Mouse (Mus musculus): Measurements from ENCODE around the gene Pan3.

Gene Pan3

GRCm38 (mm10) chr5:147429535-147430305, at the start of gene Pan3:
Gene Pan3 (plus strand): TSS chr5:147430161.
- in situ Hi-C loops (cut with MboI, MseI) = no loop called here

- in situ Hi-C loops (cut with MboI, MseI) = no loop called here
These were observed 48.6 kb upstream of the Pan3 start for GRCm38 (mm10) chr5:147381396-147381795.

- in situ Hi-C loops (cut with MboI, MseI) = no loop called here
These were observed 43.1 kb upstream of the Pan3 start for GRCm38 (mm10) chr5:147386865-147387264.

GRCm38 (mm10) chr5:147388376-147389008, 41.5 kb upstream of the Pan3 start:
- in situ Hi-C loops (cut with MboI, MseI) = no loop called here

GRCm38 (mm10) chr5:147389052-147389451, 40.9 kb upstream of the Pan3 start:
- in situ Hi-C loops (cut with MboI, MseI) = no loop called here

- in situ Hi-C loops (cut with MboI, MseI) = no loop called here
These were observed 39.2 kb upstream of the Pan3 start for GRCm38 (mm10) chr5:147390772-147391171.

- in situ Hi-C loops (cut with MboI, MseI) = no loop called here
These were observed 37.2 kb upstream of the Pan3 start for GRCm38 (mm10) chr5:147392667-147393213.

- in situ Hi-C loops (cut with MboI, MseI) = no loop called here
These were observed 34.9 kb upstream of the Pan3 start for GRCm38 (mm10) chr5:147395050-147395449.

- in situ Hi-C loops (cut with MboI, MseI) = no loop called here
These were observed 30.0 kb upstream of the Pan3 start, which contains the start of gene Flt3 for GRCm38 (mm10) chr5:147399843-147400504. Gene Flt3 (minus strand): TSS chr5:147400489.

GRCm38 (mm10) chr5:147400505-147400979, 29.4 kb upstream of the Pan3 start:
- in situ Hi-C loops (cut with MboI, MseI) = no loop called here

- in situ Hi-C loops (cut with MboI, MseI) = no loop called here
These were observed 28.9 kb upstream of the Pan3 start for GRCm38 (mm10) chr5:147401024-147401423.

GRCm38 (mm10) chr5:147402505-147402904, 27.5 kb upstream of the Pan3 start:
- in situ Hi-C loops (cut with MboI, MseI) = no loop called here

GRCm38 (mm10) chr5:147406135-147406534, 23.8 kb upstream of the Pan3 start:
- in situ Hi-C loops (cut with MboI, MseI) = no loop called here

- in situ Hi-C loops (cut with MboI, MseI) = no loop called here
These were observed 21.2 kb upstream of the Pan3 start for GRCm38 (mm10) chr5:147408731-147409130.

- in situ Hi-C loops (cut with MboI, MseI) = loop anchor here (5.0 kb wide), 1 partner anchor 68 kb away; no protein-coding TSS in a partner anchor
These were observed 19.4 kb upstream of the Pan3 start for GRCm38 (mm10) chr5:147410585-147410984.

GRCm38 (mm10) chr5:147417986-147418385, 12.0 kb upstream of the Pan3 start:
- in situ Hi-C loops (cut with MboI, MseI) = no loop called here

- in situ Hi-C loops (cut with MboI, MseI) = no loop called here
These were observed 11.4 kb upstream of the Pan3 start for GRCm38 (mm10) chr5:147418394-147419121.

GRCm38 (mm10) chr5:147423612-147424011, 6.3 kb upstream of the Pan3 start:
- in situ Hi-C loops (cut with MboI, MseI) = no loop called here

GRCm38 (mm10) chr5:147426048-147426805, 3.7 kb upstream of the Pan3 start:
- in situ Hi-C loops (cut with MboI, MseI) = no loop called here

GRCm38 (mm10) chr5:147430361-147430935, 487 bp downstream of the Pan3 start:
- in situ Hi-C loops (cut with MboI, MseI) = no loop called here

Data from T-helper 1 cell (primary cell).